Mouse (Mus musculus) heart, adult 8-10 months (tissue): ENCODE results near the gene Zcrb1. TPM values are rescaled to one million over a fixed set of nuclear protein-coding genes. Genes with fewer than 3 reads are reported as not detected.
A peak's percentile ranks its signal among the peaks of the same experiment; 100 is the strongest.
"Not testable (repeated sequence)": the region's sequence is repeated elsewhere in the genome, so short reads cannot be mapped to it uniquely, and the experiment has no call there.

Experiments used
- DNase-seq: peaks from one replicate; pipeline ENCODE4 v3.0.0; 2022; ENCODE audit warnings: low spot score
- total RNA-seq, 4 experiments: library from RNA; stranded (reverse); gene quantifications; 2 replicates each; pipeline ENCODE4 v1.2.4; 2022

Gene Zcrb1
- total RNA-seq, result 100 to 1,000 TPM in 1 of 4 experiments, 10 to 100 TPM in 3; 88.0 to 111 (median 95.7) TPM

- DNase-seq, result peak; percentile 70
Measured at GRCm38 (mm10) chr15:93397826-93398698, at the start of gene Zcrb1, which contains the start of gene Pphln1. Gene Zcrb1, minus strand, starts transcription at chr15:93398334. Gene Pphln1, plus strand, starts transcription at chr15:93398350.

GRCm38 (mm10) chr15:93443676-93444075 is 45.5 kb upstream of the Zcrb1 start:
- no peak for DNase-seq

- DNase-seq, result no peak
Measured at GRCm38 (mm10) chr15:93442271-93442670, 44.1 kb upstream of the Zcrb1 start.

- DNase-seq, result peak; percentile 45
Measured at GRCm38 (mm10) chr15:93438663-93439062, 40.5 kb upstream of the Zcrb1 start.

GRCm38 (mm10) chr15:93435998-93436397 is 37.9 kb upstream of the Zcrb1 start:
- no peak for DNase-seq

- no peak for DNase-seq
Measured at GRCm38 (mm10) chr15:93433811-93434210, 35.7 kb upstream of the Zcrb1 start.

GRCm38 (mm10) chr15:93422537-93422936 is 24.4 kb upstream of the Zcrb1 start:
- no peak for DNase-seq

- DNase-seq, result no peak
Measured at GRCm38 (mm10) chr15:93420596-93420995, 22.5 kb upstream of the Zcrb1 start.

GRCm38 (mm10) chr15:93416300-93416699 is 18.2 kb upstream of the Zcrb1 start:
- DNase-seq, result peak; percentile 4

- no peak for DNase-seq
Measured at GRCm38 (mm10) chr15:93414456-93414855, 16.3 kb upstream of the Zcrb1 start.

GRCm38 (mm10) chr15:93412445-93412844 is 14.3 kb upstream of the Zcrb1 start:
- no peak for DNase-seq

- DNase-seq, result no peak
Measured at GRCm38 (mm10) chr15:93406492-93406891, 8.4 kb upstream of the Zcrb1 start.

- no peak for DNase-seq
Measured at GRCm38 (mm10) chr15:93405446-93405986, 7.4 kb upstream of the Zcrb1 start.

- no peak for DNase-seq
Measured at GRCm38 (mm10) chr15:93404849-93405248, 6.7 kb upstream of the Zcrb1 start.

GRCm38 (mm10) chr15:93402730-93403129 is 4.6 kb upstream of the Zcrb1 start:
- no peak for DNase-seq

- no peak for DNase-seq
Measured at GRCm38 (mm10) chr15:93401446-93401845, 3.3 kb upstream of the Zcrb1 start.

- no peak for DNase-seq
Measured at GRCm38 (mm10) chr15:93398699-93399540, 786 bp upstream of the Zcrb1 start.

- DNase-seq, result no peak
Measured at GRCm38 (mm10) chr15:93397269-93397668, 865 bp downstream of the Zcrb1 start.

- DNase-seq, result no peak
Measured at GRCm38 (mm10) chr15:93381337-93381736, 16.8 kb downstream of the Zcrb1 start.

- no peak for DNase-seq
Measured at GRCm38 (mm10) chr15:93379177-93379576, 19.0 kb downstream of the Zcrb1 start.

- DNase-seq, result no peak
Measured at GRCm38 (mm10) chr15:93375696-93376095, 22.4 kb downstream of the Zcrb1 start.

- DNase-seq, result not testable (repeated sequence)
Measured at GRCm38 (mm10) chr15:93372525-93373119, 25.5 kb downstream of the Zcrb1 start.
